Mouse (Mus musculus) activated CD4-positive, CD25-positive, alpha-beta regulatory T cell, adult 4 months (primary cell): ENCODE results near the gene Hspb7. TPM values are rescaled to one million over a fixed set of nuclear protein-coding genes. Genes with fewer than 3 reads are reported as not detected.

Experiments used
- polyA plus RNA-seq, 2 experiments: library from polyadenylated mRNA; unstranded; fragments of 100-300 nt; shearing (Covaris generic); gene quantifications; one replicate each; pipeline ENCODE4 v1.2.1; 2017

Hspb7 gene
- polyA plus RNA-seq, 2 experiments from 2014 or later, result not detected

Other genes with a start within 250 kb of the Hspb7 start
- gene Rsg1, start 206.8 kb upstream of the Hspb7 start, polyA plus RNA-seq, result 1 to 10 TPM; 1.5 to 3.2 TPM
- gene Arhgef19, start 181.3 kb upstream of the Hspb7 start, polyA plus RNA-seq, result not detected
- gene Epha2, start 119.5 kb upstream of the Hspb7 start, polyA plus RNA-seq, result not detected
- not detected for gene Fam131c, start 52.6 kb upstream of the Hspb7 start, polyA plus RNA-seq
- gene Clcnka, start 22.1 kb upstream of the Hspb7 start, polyA plus RNA-seq, result not detected
- not detected for gene Clcnkb, start 4.8 kb upstream of the Hspb7 start, polyA plus RNA-seq
- not detected for gene Srarp, start 15.3 kb downstream of the Hspb7 start, polyA plus RNA-seq
- 10 to 100 TPM; 13.6 to 16.3 TPM for gene Zbtb17, start 23.9 kb downstream of the Hspb7 start, polyA plus RNA-seq
- gene Spen, start 117.8 kb downstream of the Hspb7 start, polyA plus RNA-seq, result 10 to 100 TPM in 1 of 2 experiments, 1 to 10 TPM in 1; 9.3 to 15.9 TPM
- under 1 TPM in 1 of 2 experiments, not detected in 1; 0.29 TPM for gene Fblim1, start 185.3 kb downstream of the Hspb7 start, polyA plus RNA-seq
- gene Tmem82, start 197.9 kb downstream of the Hspb7 start, polyA plus RNA-seq, result under 1 TPM in 1 of 2 experiments, not detected in 1; 0.19 TPM
- not detected for gene Slc25a34, start 203.0 kb downstream of the Hspb7 start, polyA plus RNA-seq
- gene Plekhm2, start 244.1 kb downstream of the Hspb7 start, polyA plus RNA-seq, result 1 to 10 TPM; 3.3 to 3.4 TPM